11 mouse cellular contexts compared by ENCODE assay signal in genomic region chr13:51071063-51071680, GRCm38 (mm10). TPM values are rescaled to one million over a fixed set of nuclear protein-coding genes. Genes with fewer than 3 reads are reported as not detected.
A peak's percentile ranks its signal among the peaks of the same experiment; 100 is the strongest.
DNase-seq lines count a peak whose midpoint lies in the region; ATAC-seq and TF ChIP-seq lines count a peak whose summit lies in the region.
"Had no signal": no experiment of that assay in that cellular context is flagged by ENCODE, and none has a peak within 500 bp of the region (broad histone marks: within the 10 kb centered on the region; RNA-seq: fewer than 3 reads in every experiment).

No protein-coding gene starts in this region.

- ATAC-seq in kidney, embryonic 14.5 days (ENCODE audit: low FRiP score, low TSS enrichment) = no peak
- no peak for ATAC-seq in erythroid progenitor cell, adult 5-6 weeks (replicated peaks; ENCODE audit: low FRiP score, poor library complexity, severe bottlenecking)

- no peak overlapping the region for H3K4me3 ChIP-seq in gastrocnemius, adult 2 months
- peak overlapping the region; percentile 74 for H3K4me3 ChIP-seq in bone marrow, adult 2 months (replicated peaks; ENCODE audit: control insufficient read depth, low read depth, low read length)
- no peak overlapping the region for H3K4me3 ChIP-seq in kidney, embryonic 14.5 days (ENCODE audit: low read length)
- H3K4me3 ChIP-seq in midbrain, embryonic 10.5 days = no peak overlapping the region

- peak; percentile 26 for DNase-seq in gastrocnemius, adult 2 months
- DNase-seq in gastrocnemius, postnatal 4 days (ENCODE audit: low spot score in 2 of 2) = no peak
- peak; percentile 35 for DNase-seq in lung, postnatal 36 days
- no peak for DNase-seq in midbrain, embryonic 10.5 days (ENCODE audit: low spot score)
- DNase-seq in frontal cortex, adult 2 months (ENCODE audit: extremely low spot score in 1 of 2, low spot score in 1 of 2) = no peak
- DNase-seq: cerebellum, postnatal 36 days; midbrain, embryonic 14.5 days; right cerebral cortex, postnatal 14 days had no signal

- no peak for TF ChIP-seq POLR2A in bone marrow, adult 2 months (IDR thresholded peaks at IDR 0.05; ENCODE audit: borderline replicate concordance, control insufficient read depth, low read depth, low read length)

- 23% methylated on average over 11 of the region's 11 CpGs for WGBS in bone marrow, adult 2 months
- WGBS in kidney, embryonic 14.5 days = 51% methylated on average over 11 of the region's 11 CpGs
- WGBS in midbrain, embryonic 10.5 days = 88% methylated on average over 11 of the region's 11 CpGs

- H3K4me2 ChIP-seq in kidney, embryonic 14.5 days (replicated peaks; ENCODE audit: low read depth, low read length) = no peak overlapping the region

- H3K27me3 ChIP-seq in kidney, embryonic 14.5 days (ENCODE audit: control insufficient read depth, insufficient read depth, low read length) = no peaks in the 10 kb centered on the region
- H3K27me3 ChIP-seq in midbrain, embryonic 10.5 days (ENCODE audit: low read depth, poor library complexity, severe bottlenecking) = no peaks in the 10 kb centered on the region

- no peaks in the 10 kb centered on the region for H3K9me3 ChIP-seq in kidney, embryonic 14.5 days (ENCODE audit: control insufficient read depth, low read length)
- H3K9me3 ChIP-seq in midbrain, embryonic 10.5 days (replicated peaks) = no peaks in the 10 kb centered on the region

- intact Hi-C loops in gastrocnemius, adult 2 months (cut with DNase I) = no loop called here

- H3K36me3 ChIP-seq in kidney, embryonic 14.5 days (ENCODE audit: control insufficient read depth, insufficient read depth, low read length) = no peaks in the 10 kb centered on the region
- no peaks in the 10 kb centered on the region for H3K36me3 ChIP-seq in midbrain, embryonic 10.5 days

- H3K27ac ChIP-seq in gastrocnemius, adult 2 months = peak overlapping the region; percentile 31; the same call in 1 of the 2 replicates
- H3K27ac ChIP-seq in bone marrow, adult 2 months (ENCODE audit: control insufficient read depth, insufficient read depth, low read depth, low read length, poor library complexity) = peak overlapping the region; percentile 79
- 0 out of 2 replicates have a peak overlapping the region, but pooled peaks have one; percentile 6 for H3K27ac ChIP-seq in kidney, embryonic 14.5 days (ENCODE audit: low read depth, low read length)
- no peak overlapping the region for H3K27ac ChIP-seq in midbrain, embryonic 10.5 days (replicated peaks)

- H3K4me1 ChIP-seq in bone marrow, adult 2 months (ENCODE audit: control insufficient read depth, insufficient read depth, low read length) = peaks cover 1% of the 10 kb centered on the region
- H3K4me1 ChIP-seq in kidney, embryonic 14.5 days (ENCODE audit: control insufficient read depth, insufficient read depth, low read length) = 0 out of 2 replicates have a peak, but pooled peaks cover 6% of the 10 kb centered on the region
- no peaks in the 10 kb centered on the region for H3K4me1 ChIP-seq in midbrain, embryonic 10.5 days

- no peak overlapping the region for H3K9ac ChIP-seq in kidney, embryonic 14.5 days (ENCODE audit: low read depth, low read length)

- no peak for TF ChIP-seq CTCF in gastrocnemius, adult 2 months (IDR thresholded peaks at IDR 0.05)
- no peak for TF ChIP-seq CTCF in bone marrow, adult 2 months (IDR thresholded peaks at IDR 0.05; ENCODE audit: control insufficient read depth, insufficient read depth, low read length)

RNA-seq across cellular contexts. Expression of gene Spin1, which starts 29.5 kb away (rescaled TPM):
- 10 to 100 TPM; 15.0 to 16.2 TPM for total RNA-seq in gastrocnemius, adult 2 months (2021)
- total RNA-seq in gastrocnemius, postnatal 4 days (2021) = 10 to 100 TPM; 52.2 to 53.9 TPM
- 6.3 and 14.1 TPM in 2 replicates for polyA plus RNA-seq in bone marrow, adult 2 months (2011; ENCODE audit: insufficient read depth, insufficient read length, low replicate concordance, missing spikeins)
- 65.8 and 107 TPM in 2 replicates for polyA plus RNA-seq in kidney, embryonic 14.5 days (2014; fragmentation: Nextera tagmentation; extraction: Ambion mirVana)
- 73.8 and 84.8 TPM in 2 replicates for polyA plus RNA-seq in midbrain, embryonic 10.5 days (2016; fragmentation: Nextera tagmentation; extraction: Ambion mirVana)
- total RNA-seq in erythroid progenitor cell, adult 5-6 weeks (2015; ENCODE audit: low replicate concordance) = 10.8 and 15.9 TPM in 2 replicates
- 6.3 and 9.0 TPM in 2 replicates for total RNA-seq in erythroid progenitor cell, adult 5-6 weeks (2017; ENCODE audit: low replicate concordance)
- polyA plus RNA-seq in frontal cortex, adult 2 months (2012; rRNA removed) = 92.0 and 99.1 TPM in 2 replicates

Comparison
In these comparisons a context has a peak if more than half of its experiments do, and no peak if none do; other contexts are left out.
1. DNase-seq: peak in gastrocnemius, adult 2 months (single experiment) and lung, postnatal 36 days (single experiment); none in gastrocnemius, postnatal 4 days (0 of 2), midbrain, embryonic 10.5 days (single experiment) and frontal cortex, adult 2 months (0 of 2).